Mouse (Mus musculus): ENCODE data around the gene Gtsf1l.

Gene Gtsf1l

GRCm38 (mm10) chr2:163087728-163088127 is at the start of gene Gtsf1l:
Gene Gtsf1l (minus strand): TSS chr2:163087855.
- DNase-seq (ENCODE audit: low spot score) = no peak

GRCm38 (mm10) chr2:163136996-163137395 is 49.3 kb upstream of the Gtsf1l start:
- no peak for DNase-seq (ENCODE audit: low spot score)

- DNase-seq (ENCODE audit: low spot score) = no peak
Measured at GRCm38 (mm10) chr2:163135931-163136330, 48.3 kb upstream of the Gtsf1l start.

- no peak for DNase-seq (ENCODE audit: low spot score)
Measured at GRCm38 (mm10) chr2:163132314-163132713, 44.7 kb upstream of the Gtsf1l start.

- no peak for DNase-seq (ENCODE audit: low spot score)
Measured at GRCm38 (mm10) chr2:163130837-163131236, 43.2 kb upstream of the Gtsf1l start.

- DNase-seq (ENCODE audit: low spot score) = no peak
Measured at GRCm38 (mm10) chr2:163123496-163123895, 35.8 kb upstream of the Gtsf1l start.

GRCm38 (mm10) chr2:163122319-163122718 is 34.7 kb upstream of the Gtsf1l start:
- no peak for DNase-seq (ENCODE audit: low spot score)

- DNase-seq (ENCODE audit: low spot score) = no peak
Measured at GRCm38 (mm10) chr2:163121353-163121660, 33.7 kb upstream of the Gtsf1l start.

- DNase-seq (ENCODE audit: low spot score) = no peak
Measured at GRCm38 (mm10) chr2:163120626-163121352, 33.1 kb upstream of the Gtsf1l start.

GRCm38 (mm10) chr2:163111413-163112201 is 24.0 kb upstream of the Gtsf1l start:
- no peak for DNase-seq (ENCODE audit: low spot score)

GRCm38 (mm10) chr2:163110706-163111105 is 23.1 kb upstream of the Gtsf1l start:
- DNase-seq (ENCODE audit: low spot score) = no peak

- no peak for DNase-seq (ENCODE audit: low spot score)
Measured at GRCm38 (mm10) chr2:163108385-163108784, 20.7 kb upstream of the Gtsf1l start.

- DNase-seq (ENCODE audit: low spot score) = no peak
Measured at GRCm38 (mm10) chr2:163104086-163104770, 16.6 kb upstream of the Gtsf1l start.

GRCm38 (mm10) chr2:163102900-163103653 is 15.4 kb upstream of the Gtsf1l start:
- DNase-seq (ENCODE audit: low spot score) = no peak

- DNase-seq (ENCODE audit: low spot score) = no peak
Measured at GRCm38 (mm10) chr2:163102216-163102615, 14.6 kb upstream of the Gtsf1l start.

- peak; percentile 19 for DNase-seq (ENCODE audit: low spot score)
Measured at GRCm38 (mm10) chr2:163101646-163102203, 14.1 kb upstream of the Gtsf1l start.

- no peak for DNase-seq (ENCODE audit: low spot score)
Measured at GRCm38 (mm10) chr2:163100551-163100950, 12.9 kb upstream of the Gtsf1l start.

GRCm38 (mm10) chr2:163099919-163100318 is 12.3 kb upstream of the Gtsf1l start:
- DNase-seq (ENCODE audit: low spot score) = no peak

- DNase-seq (ENCODE audit: low spot score) = no peak
Measured at GRCm38 (mm10) chr2:163095784-163096183, 8.1 kb upstream of the Gtsf1l start.

GRCm38 (mm10) chr2:163094909-163095308 is 7.3 kb upstream of the Gtsf1l start:
- DNase-seq (ENCODE audit: low spot score) = no peak

- DNase-seq (ENCODE audit: low spot score) = no peak
Measured at GRCm38 (mm10) chr2:163089475-163090123, 1.9 kb upstream of the Gtsf1l start.
